Mouse (Mus musculus) bone marrow macrophage, adult 2 months (primary cell): Measurements from ENCODE around the gene Eml2. TPM values are rescaled to one million over a fixed set of nuclear protein-coding genes. Genes with fewer than 3 reads are reported as not detected.

Experiments used
- H3K27ac ChIP-seq: 2 replicates; pipeline ENCODE4 v1.5.1; 2012; ENCODE audit warnings: low read depth, low read length; ENCODE audit not compliant: insufficient read depth
- H3K4me1 ChIP-seq: 2 replicates; pipeline ENCODE4 v1.6.1; 2012; ENCODE audit warnings: low read length; ENCODE audit not compliant: control insufficient read depth, insufficient read depth
- H3K4me3 ChIP-seq: 2 replicates; pipeline ENCODE4 v1.5.1; 2012; ENCODE audit warnings: mild to moderate bottlenecking, low read length, moderate library complexity; ENCODE audit not compliant: insufficient read depth
- CTCF ChIP-seq: IDR thresholded peaks from 2 replicates; pipeline ENCODE4 v1.5.1; 2012; ENCODE audit warnings: low read depth, mild to moderate bottlenecking, low read length, moderate library complexity
- POLR2A ChIP-seq: IDR thresholded peaks from 2 replicates; pipeline ENCODE4 v1.6.1; 2012; ENCODE audit warnings: mild to moderate bottlenecking, low read depth, low read length, borderline replicate concordance
- polyA plus RNA-seq: library from polyadenylated mRNA; stranded (reverse); fragments of >200 nt; gene quantifications from 2 replicates; pipeline ENCODE4 v1.2.4, GENCODE M21; 2012; ENCODE audit not compliant: missing spikeins, insufficient read depth, insufficient read length

The Eml2 gene
- polyA plus RNA-seq, 1 experiment = 17.8 TPM

- TF ChIP-seq CTCF (no peak), POLR2A (no peak)
- Histone ChIP-seq H3K4me3 (peak overlapping the region; percentile 18; the same call in 1 of the 2 replicates), H3K27ac (no peak overlapping the region)
Observed at GRCm38 (mm10) chr7:19160115-19160514, 16.1 kb upstream of the Eml2 start.

GRCm38 (mm10) chr7:19162928-19163327, 13.3 kb upstream of the Eml2 start:
- TF ChIP-seq CTCF = no peak
- no peak for TF ChIP-seq POLR2A
- Histone ChIP-seq H3K4me1 (no peaks in the 10 kb centered on the region), H3K4me3 (no peak overlapping the region), H3K27ac (no peak overlapping the region)

More at GRCm38 (mm10) chr7:19160115-19160514, 16.1 kb upstream of the Eml2 start:
- no peaks in the 10 kb centered on the region for H3K4me1 ChIP-seq

- TF ChIP-seq POLR2A = no peak
- no peak for TF ChIP-seq CTCF
- Histone ChIP-seq H3K27ac (no peak overlapping the region), H3K4me3 (no peak overlapping the region), H3K4me1 (no peaks in the 10 kb centered on the region)
Observed at GRCm38 (mm10) chr7:19163752-19164151, 12.5 kb upstream of the Eml2 start.

GRCm38 (mm10) chr7:19164189-19164588, 12.0 kb upstream of the Eml2 start:
- no peak overlapping the region for H3K27ac ChIP-seq
- TF ChIP-seq CTCF = no peak
- no peak for TF ChIP-seq POLR2A
- no peak overlapping the region for H3K4me3 ChIP-seq
- no peaks in the 10 kb centered on the region for H3K4me1 ChIP-seq

- Histone ChIP-seq H3K4me3 (no peak overlapping the region), H3K27ac (no peak overlapping the region), H3K4me1 (no peaks in the 10 kb centered on the region)
- no peak for TF ChIP-seq CTCF
- no peak for TF ChIP-seq POLR2A
Observed at GRCm38 (mm10) chr7:19164978-19165377, 11.2 kb upstream of the Eml2 start.

GRCm38 (mm10) chr7:19165656-19166423, 10.4 kb upstream of the Eml2 start, which contains the start of gene Gipr:
TSS of gene Gipr (minus strand) at chr7:19166127.
- Histone ChIP-seq H3K27ac (no peak within 1 kb of the TSS), H3K4me1 (no peaks in the 10 kb centered on the region), H3K4me3 (no peak within 1 kb of the TSS)
- TF ChIP-seq CTCF = no peak
- no peak for TF ChIP-seq POLR2A

- H3K4me1 ChIP-seq = no peaks in the 10 kb centered on the region
- H3K27ac ChIP-seq = no peak overlapping the region
- no peak for TF ChIP-seq POLR2A
- no peak for TF ChIP-seq CTCF
- no peak overlapping the region for H3K4me3 ChIP-seq
Observed at GRCm38 (mm10) chr7:19166990-19167389, 9.2 kb upstream of the Eml2 start.

- TF ChIP-seq POLR2A (no peak), CTCF (no peak)
- Histone ChIP-seq H3K4me3 (no peak overlapping the region), H3K4me1 (0 out of 2 replicates have a peak, but pooled peaks cover 3% of the 10 kb centered on the region), H3K27ac (no peak overlapping the region)
Observed at GRCm38 (mm10) chr7:19169506-19169905, 6.7 kb upstream of the Eml2 start.

- H3K4me3 ChIP-seq = no peak overlapping the region
- H3K27ac ChIP-seq = no peak overlapping the region
- TF ChIP-seq CTCF = no peak
- TF ChIP-seq POLR2A = no peak
- 0 out of 2 replicates have a peak, but pooled peaks cover 3% of the 10 kb centered on the region for H3K4me1 ChIP-seq
Observed at GRCm38 (mm10) chr7:19170142-19170541, 6.1 kb upstream of the Eml2 start.

GRCm38 (mm10) chr7:19171831-19172230, 4.4 kb upstream of the Eml2 start:
- H3K4me1 ChIP-seq = 0 out of 2 replicates have a peak, but pooled peaks cover 6% of the 10 kb centered on the region
- H3K4me3 ChIP-seq = no peak overlapping the region
- H3K27ac ChIP-seq = no peak overlapping the region
- TF ChIP-seq POLR2A = no peak
- no peak for TF ChIP-seq CTCF
